10 mouse cellular contexts compared by ENCODE assay signal in the genomic region with DNA sequence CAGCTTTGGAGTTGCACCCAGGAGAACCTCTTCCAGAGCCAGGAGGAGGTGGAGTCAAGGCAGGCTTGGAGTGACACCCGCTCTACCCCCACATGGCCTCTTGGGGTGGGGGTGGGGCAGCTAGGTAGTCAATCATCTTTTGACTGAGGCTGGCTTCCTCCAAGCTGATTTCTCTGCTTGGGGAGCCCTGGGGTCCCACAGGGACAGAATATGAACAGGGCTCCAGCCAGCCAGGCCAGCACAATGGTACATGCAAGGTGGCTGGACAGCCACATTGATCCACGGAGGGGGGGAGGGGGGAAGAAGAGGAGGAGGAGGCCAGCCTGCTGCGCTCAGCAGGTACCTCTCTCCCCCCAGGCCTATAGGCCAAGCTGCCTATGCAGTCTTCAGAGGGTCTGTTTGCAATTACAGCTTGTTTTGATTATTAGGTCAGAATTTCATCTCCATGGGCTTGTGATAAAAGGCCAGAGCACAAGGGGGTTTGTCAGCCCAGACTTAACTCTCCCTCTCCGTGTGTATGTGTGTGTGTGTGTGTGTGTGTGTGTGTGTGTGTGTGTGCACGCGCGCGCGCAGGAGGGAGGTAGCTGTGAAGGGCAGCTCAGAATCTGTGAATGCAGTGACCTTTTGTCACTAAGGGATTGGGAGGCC.
DNase-seq lines count a peak whose midpoint lies in the region; ATAC-seq and TF ChIP-seq lines count a peak whose summit lies in the region.
"Had no signal": no experiment of that assay in that cellular context is flagged by ENCODE, and none has a peak within 500 bp of the region (broad histone marks: within the 10 kb centered on the region; RNA-seq: fewer than 3 reads in every experiment).

No protein-coding gene starts in this region.

- 50% methylated on average over 9 of the region's 9 CpGs for WGBS in forebrain, embryonic 10.5 days
- 62% methylated on average over 8 of the region's 9 CpGs for WGBS in forebrain, embryonic 15.5 days
- 71% methylated on average over 9 of the region's 9 CpGs for WGBS in liver, postnatal 0 days (ENCODE audit: insufficient replicate concordance)
- 64% methylated on average over 9 of the region's 9 CpGs for WGBS in midbrain, postnatal 0 days

- no peak overlapping the region for H3K4me2 ChIP-seq in forebrain, embryonic 15.5 days (replicated peaks)
- H3K4me2 ChIP-seq in liver, postnatal 0 days (ENCODE audit: low read depth, low read length) = no peak overlapping the region
- H3K4me2 ChIP-seq in midbrain, postnatal 0 days (ENCODE audit: low read depth, low read length, poor library complexity, severe bottlenecking) = no peak overlapping the region

- no peaks in the 10 kb centered on the region for H3K27me3 ChIP-seq in forebrain, embryonic 10.5 days (ENCODE audit: poor library complexity, severe bottlenecking)
- H3K27me3 ChIP-seq in forebrain, embryonic 15.5 days = no peaks in the 10 kb centered on the region
- H3K27me3 ChIP-seq in liver, postnatal 0 days (ENCODE audit: insufficient read depth, low read length) = no peaks in the 10 kb centered on the region
- no peaks in the 10 kb centered on the region for H3K27me3 ChIP-seq in midbrain, postnatal 0 days (ENCODE audit: insufficient read depth, low read length)

- no peaks in the 10 kb centered on the region for H3K36me3 ChIP-seq in forebrain, embryonic 10.5 days (replicated peaks)
- no peaks in the 10 kb centered on the region for H3K36me3 ChIP-seq in forebrain, embryonic 15.5 days
- H3K36me3 ChIP-seq in liver, postnatal 0 days (replicated peaks; ENCODE audit: insufficient read depth, low read length) = no peaks in the 10 kb centered on the region
- no peaks in the 10 kb centered on the region for H3K36me3 ChIP-seq in midbrain, postnatal 0 days (ENCODE audit: insufficient read depth, low read length)

- H3K27ac ChIP-seq in forebrain, embryonic 10.5 days = peak overlapping the region; percentile 83
- H3K27ac ChIP-seq in forebrain, embryonic 15.5 days (replicated peaks) = no peak overlapping the region
- no peak overlapping the region for H3K27ac ChIP-seq in liver, postnatal 0 days (ENCODE audit: low read depth)
- H3K27ac ChIP-seq in midbrain, postnatal 0 days (ENCODE audit: low read depth, low read length) = no peak overlapping the region

- DNase-seq in forebrain, embryonic 10.5 days (ENCODE audit: extremely low spot score, low spot score) = peak; percentile 60
- DNase-seq in liver = peak; percentile 30
- no peak for DNase-seq in liver, postnatal 0 days
- DNase-seq in forelimb bud, embryonic 11.5 days (ENCODE audit: low read depth, low spot score) = peak; percentile 67
- DNase-seq in midbrain, postnatal 0 days (ENCODE audit: low spot score) = no peak
- DNase-seq in cerebellum, adult 9-10 months = no peak
- DNase-seq in thymus, postnatal 10 days (ENCODE audit: low spot score in 2 of 2) = no peak
- DNase-seq: cerebellum, adult 11 months; heart, postnatal 36 days had no signal

- H3K4me3 ChIP-seq in forebrain, embryonic 10.5 days = no peak overlapping the region
- H3K4me3 ChIP-seq in forebrain, embryonic 15.5 days = no peak overlapping the region
- H3K4me3 ChIP-seq in liver, postnatal 0 days (ENCODE audit: low read depth, low read length) = no peak overlapping the region
- no peak overlapping the region for H3K4me3 ChIP-seq in midbrain, postnatal 0 days (ENCODE audit: low read depth, low read length)

- peaks cover 53% of the 10 kb centered on the region for H3K4me1 ChIP-seq in forebrain, embryonic 10.5 days
- peaks cover 17% of the 10 kb centered on the region for H3K4me1 ChIP-seq in forebrain, embryonic 15.5 days
- H3K4me1 ChIP-seq in liver, postnatal 0 days (ENCODE audit: insufficient read depth) = no peaks in the 10 kb centered on the region
- no peaks in the 10 kb centered on the region for H3K4me1 ChIP-seq in midbrain, postnatal 0 days (ENCODE audit: insufficient read depth, low read length)

- H3K9ac ChIP-seq in forebrain, embryonic 15.5 days (replicated peaks) = no peak overlapping the region
- no peak overlapping the region for H3K9ac ChIP-seq in liver, postnatal 0 days (replicated peaks)
- H3K9ac ChIP-seq in midbrain, postnatal 0 days (replicated peaks; ENCODE audit: low read length, poor library complexity, severe bottlenecking) = 0 out of 2 replicates have a peak overlapping the region, but pooled peaks have one; percentile 36

- no peak for TF ChIP-seq EP300 in liver, postnatal 0 days (IDR thresholded peaks at IDR 0.05; ENCODE audit: low read depth)

- TF ChIP-seq CTCF in liver, postnatal 0 days (IDR thresholded peaks at IDR 0.05; ENCODE audit: low read depth) = no peak
- no peak for TF ChIP-seq CTCF in midbrain, postnatal 0 days (IDR thresholded peaks at IDR 0.05)

- no peak for ATAC-seq in forebrain, embryonic 15.5 days (replicated peaks)
- ATAC-seq in liver, postnatal 0 days = no peak
- ATAC-seq in midbrain, postnatal 0 days (ENCODE audit: low FRiP score) = no peak

- H3K9me3 ChIP-seq in forebrain, embryonic 10.5 days = peaks cover 5% of the 10 kb centered on the region; the same call in 1 of the 2 replicates
- H3K9me3 ChIP-seq in forebrain, embryonic 15.5 days = no peaks in the 10 kb centered on the region
- peaks cover 4% of the 10 kb centered on the region; the same call in 1 of the 2 replicates for H3K9me3 ChIP-seq in liver, postnatal 0 days (ENCODE audit: low read length)
- H3K9me3 ChIP-seq in midbrain, postnatal 0 days (ENCODE audit: low read length) = 0 out of 2 replicates have a peak, but pooled peaks cover 2% of the 10 kb centered on the region

Comparison
In these comparisons a context has a peak if more than half of its experiments do, and no peak if none do; other contexts are left out.
1. DNase-seq: peak in forebrain, embryonic 10.5 days (single experiment), liver (single experiment) and forelimb bud, embryonic 11.5 days (single experiment); none in liver, postnatal 0 days (single experiment), midbrain, postnatal 0 days (single experiment), cerebellum, adult 9-10 months (single experiment) and thymus, postnatal 10 days (0 of 2).